Mouse (Mus musculus) adrenal gland, adult 8-10 months (tissue): ENCODE measurements around the gene Gm28053. TPM values are rescaled to one million over a fixed set of nuclear protein-coding genes. Genes with fewer than 3 reads are reported as not detected.
A peak's percentile ranks its signal among the peaks of the same experiment; 100 is the strongest.

Experiments
- DNase-seq: peaks from one replicate; pipeline ENCODE4 v3.0.0; 2022
- total RNA-seq, 4 experiments: library from RNA; stranded (reverse); gene quantifications; 2 replicates each; pipeline ENCODE4 v1.2.4; 2022

Gene Gm28053
- total RNA-seq, 4 experiments from 2014 or later = 1.9 to 6.3 (median 3.6) TPM

DNA sequence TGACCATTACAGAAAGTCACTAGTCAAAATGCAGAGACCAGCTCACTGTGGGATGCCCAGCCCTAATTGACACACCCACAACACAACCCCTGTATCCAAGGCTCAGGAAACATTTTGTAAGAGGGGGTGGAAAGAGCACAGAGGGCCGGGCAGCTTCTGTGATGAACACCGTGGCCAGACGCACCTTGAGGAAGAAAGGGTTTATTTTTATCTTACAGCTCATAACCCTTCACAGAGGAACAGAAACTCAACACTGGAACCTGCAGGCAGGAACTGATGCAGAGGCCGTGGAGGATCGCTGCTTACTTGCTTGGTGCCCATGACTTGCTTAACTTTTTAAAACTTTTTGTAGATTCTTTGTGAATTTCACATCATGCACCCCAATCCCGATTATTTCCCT, 25.4 kb upstream of the Gm28053 start:
- DNase-seq = no peak

DNA sequence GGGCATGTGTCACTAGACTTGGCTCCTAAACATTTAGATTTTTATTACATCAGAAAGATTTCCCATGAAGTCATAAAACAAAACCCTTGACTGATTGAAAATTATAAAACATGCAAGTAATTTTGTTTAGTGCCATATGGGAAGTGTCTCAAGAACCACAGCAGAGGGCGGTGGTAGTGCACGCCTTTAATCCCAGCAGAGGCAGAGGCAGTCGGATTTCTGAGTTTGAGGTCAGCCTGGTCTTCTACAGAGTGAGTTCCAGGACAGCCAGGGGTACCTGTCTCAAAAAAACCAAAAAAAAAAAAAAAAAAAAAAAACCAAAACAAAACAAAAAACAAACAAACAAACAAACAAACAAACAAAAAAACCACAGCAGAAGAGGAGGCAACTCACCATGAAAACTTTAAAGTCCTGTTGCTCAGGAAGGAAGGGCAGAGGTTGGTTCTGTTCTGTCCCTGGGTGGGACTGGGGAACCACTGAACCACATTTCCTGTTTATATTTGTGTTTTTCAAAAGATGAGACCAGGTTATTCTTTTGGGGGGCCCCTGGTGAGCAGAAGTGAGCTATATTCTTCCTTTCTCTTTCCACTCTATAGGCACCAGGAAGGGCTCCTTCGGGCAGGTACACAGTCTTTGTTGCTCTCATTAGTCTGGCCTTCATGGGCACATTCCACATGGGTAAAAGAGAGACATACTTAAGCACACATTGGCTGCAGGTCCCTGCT, 21.4 kb upstream of the Gm28053 start:
- DNase-seq = no peak

DNA sequence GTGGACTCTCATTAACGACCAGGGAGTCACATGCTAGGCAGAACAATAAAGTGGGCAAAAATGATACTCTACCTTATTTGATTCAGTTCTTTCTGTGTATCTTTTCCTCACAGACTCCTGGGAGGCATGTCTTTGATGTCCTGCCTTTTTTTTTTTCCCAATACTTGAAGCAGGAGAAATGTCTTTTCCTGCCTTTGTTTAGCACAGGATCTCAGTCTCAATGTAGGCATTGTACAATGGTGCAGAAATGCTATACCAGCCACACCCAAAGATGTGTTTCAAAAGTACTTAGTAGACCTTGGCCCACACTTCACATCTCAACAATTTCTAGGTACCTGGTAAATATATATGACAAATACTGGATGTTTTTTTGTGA, 20.9 kb upstream of the Gm28053 start:
- DNase-seq = no peak

DNA sequence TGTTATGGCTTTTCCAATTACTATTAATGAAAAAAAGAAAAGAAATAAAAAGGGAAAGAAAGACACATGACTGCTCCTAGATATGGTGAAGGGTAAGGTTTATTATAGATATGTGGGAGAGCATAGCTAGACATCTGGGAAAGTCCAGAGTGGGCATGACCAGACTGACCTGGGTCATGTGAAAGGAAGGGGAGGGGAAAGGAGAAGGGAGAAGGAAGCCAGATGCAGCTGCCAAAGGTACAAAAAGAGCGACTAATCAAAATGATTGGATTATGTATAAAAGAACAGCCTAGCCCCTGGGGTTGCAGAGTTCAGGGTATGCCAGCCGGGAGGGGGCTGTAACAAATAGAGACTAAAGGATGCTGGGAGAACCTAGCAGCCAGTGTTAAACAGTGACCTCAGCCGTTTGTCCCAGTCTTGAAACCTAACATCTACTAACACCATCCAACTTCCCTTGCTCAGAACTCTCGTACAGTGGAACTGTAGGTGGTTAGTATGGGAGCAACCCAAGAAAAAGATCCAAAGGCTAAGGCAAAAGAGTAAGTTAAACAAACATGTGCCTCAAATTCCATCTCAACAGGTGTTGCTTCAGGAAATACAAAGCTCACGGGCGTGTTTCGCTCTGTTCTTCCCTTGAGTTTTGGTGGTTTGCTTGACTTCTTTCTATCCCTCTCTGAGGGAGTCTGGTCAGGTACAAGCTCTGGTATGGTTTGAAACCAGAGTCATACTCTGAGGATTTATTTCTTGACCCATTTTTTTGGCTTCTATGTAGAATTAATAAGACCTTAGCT, 20.1 kb upstream of the Gm28053 start:
- no peak for DNase-seq

DNA sequence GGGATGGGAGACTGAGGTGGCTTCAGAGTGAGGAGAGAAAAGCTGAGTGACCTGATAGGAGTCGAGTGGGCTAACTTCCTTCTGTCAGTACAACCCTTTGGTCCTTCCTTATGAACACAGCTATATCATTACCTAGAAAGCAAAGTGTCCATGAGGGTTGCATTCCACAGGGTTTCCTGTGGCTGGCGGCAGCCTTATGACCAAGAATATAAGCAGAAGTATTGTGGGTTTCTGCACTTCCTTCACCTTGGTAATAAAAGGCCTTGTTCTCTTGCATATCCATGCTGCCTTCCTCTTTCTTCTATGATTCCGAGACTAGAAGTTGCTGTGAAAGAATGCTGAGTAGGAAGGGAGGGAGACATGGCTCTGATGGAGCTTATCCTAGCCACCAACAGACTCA, 19.5 kb upstream of the Gm28053 start:
- no peak for DNase-seq

DNA sequence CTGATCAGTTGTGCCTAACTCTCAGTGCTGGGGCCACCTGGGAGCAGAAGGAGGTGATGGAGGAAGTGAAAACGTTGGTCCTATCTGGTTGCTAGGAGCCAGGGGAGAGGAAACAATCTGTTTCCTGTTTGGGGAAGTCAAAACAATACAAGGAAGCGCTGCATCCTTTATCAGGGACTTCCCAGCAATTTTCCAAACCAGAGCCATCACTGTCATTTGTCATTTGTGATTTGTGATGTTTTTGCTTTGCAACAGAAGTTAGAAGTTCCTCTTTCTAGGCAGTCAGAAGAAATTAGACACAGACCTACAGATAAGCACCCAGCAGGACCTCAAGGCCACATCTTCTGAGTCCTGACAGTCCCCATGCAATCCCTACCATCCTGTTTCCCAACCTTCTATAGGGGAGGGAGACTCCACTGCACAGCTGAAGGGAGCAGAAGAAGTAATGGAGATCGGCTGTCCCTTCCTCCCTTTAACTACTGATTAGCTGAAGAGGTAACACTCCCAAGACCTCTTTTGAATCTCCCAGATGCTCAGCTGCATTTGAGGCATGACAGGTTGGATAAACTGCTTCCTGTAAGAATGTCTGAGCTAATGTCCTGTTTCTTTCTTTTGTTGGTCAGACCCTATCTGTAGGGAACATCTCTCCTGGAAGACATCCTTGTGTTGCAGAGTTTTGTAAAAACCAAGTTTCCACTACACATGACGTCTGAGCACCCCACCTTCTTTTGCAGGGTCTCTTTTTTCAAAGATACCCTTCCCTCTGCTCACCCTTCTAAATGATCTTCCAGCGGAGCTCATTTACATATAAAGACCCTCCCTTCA, 17.9 kb upstream of the Gm28053 start:
- DNase-seq = no peak

DNA sequence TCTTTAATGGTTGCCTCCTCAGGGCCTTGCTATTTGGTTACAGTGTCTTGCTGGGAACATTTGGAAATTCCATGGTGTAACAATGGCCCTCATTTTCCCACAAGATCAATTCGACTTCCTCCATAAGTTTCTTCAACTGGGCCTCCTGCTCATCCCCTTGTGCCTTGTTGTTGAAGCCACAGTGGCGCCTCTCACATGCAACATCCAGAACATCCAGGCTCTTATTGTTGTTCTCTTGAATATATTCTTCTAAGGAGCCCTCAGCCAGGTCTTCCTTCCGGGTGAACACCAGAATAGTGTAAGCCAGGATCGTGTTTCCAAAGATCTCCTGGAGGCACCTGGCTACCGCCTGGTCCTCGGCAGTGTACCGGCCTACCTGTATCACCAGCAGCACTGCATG, 16.3 kb upstream of the Gm28053 start:
- DNase-seq = no peak

DNA sequence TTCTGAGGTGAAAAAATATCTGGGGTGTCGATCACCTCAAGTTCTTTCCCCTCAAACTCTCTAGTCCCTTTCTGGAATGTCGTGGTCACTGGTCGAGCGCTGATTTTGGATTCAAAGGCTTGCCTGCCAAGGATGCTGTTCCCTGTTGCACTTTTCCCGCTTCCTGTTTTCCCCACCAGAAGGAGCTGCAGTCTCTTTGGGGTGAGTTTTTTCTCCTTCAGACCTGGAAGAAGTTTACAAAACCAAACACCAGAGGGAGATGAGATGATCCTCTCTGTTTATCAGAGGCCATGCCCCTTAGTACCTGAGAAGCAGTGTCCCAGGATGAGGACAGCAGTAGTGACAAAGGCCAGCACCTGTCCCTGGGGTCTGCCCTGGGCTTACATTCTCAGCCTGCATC, 15.8 kb upstream of the Gm28053 start:
- no peak for DNase-seq

DNA sequence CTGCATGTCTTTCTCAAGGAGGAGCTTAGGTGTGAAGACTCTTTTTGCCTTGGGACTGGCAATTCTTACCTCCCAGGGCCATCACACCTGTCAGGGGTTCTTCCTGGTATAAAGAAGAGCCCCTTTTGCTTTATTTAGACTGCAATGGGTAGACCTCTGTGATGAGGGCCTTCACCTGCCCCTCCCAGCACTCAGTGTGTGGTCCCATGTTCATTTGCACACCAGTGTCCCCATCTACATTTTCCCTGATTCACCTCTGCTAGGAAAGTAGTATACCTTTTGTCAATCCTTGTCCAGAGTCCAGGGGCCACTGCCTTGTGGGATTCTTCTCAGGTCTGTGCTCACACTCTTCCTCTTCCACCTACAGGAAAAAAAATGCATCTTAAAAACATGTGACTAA, 14.3 kb upstream of the Gm28053 start:
- DNase-seq = no peak

DNA sequence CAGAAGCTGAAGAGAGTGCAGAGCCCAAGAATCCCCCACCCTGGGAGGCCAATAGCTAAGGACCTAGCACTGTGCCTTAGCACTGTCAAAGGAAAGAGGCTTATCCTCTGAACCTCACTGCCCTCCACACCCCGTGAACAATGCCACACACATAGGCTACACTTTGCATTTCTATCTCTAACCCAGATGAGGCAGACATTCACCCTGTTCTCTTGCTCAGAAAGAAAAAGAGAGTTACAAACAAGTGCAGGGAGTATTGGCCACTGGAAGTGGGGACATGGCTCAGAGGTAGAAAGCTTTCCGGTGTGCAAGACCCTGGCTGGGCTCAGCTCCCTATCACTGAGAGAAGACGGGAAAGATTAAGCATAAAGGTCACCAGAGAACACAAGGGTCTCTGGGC, 12.3 kb upstream of the Gm28053 start:
- DNase-seq = no peak

DNA sequence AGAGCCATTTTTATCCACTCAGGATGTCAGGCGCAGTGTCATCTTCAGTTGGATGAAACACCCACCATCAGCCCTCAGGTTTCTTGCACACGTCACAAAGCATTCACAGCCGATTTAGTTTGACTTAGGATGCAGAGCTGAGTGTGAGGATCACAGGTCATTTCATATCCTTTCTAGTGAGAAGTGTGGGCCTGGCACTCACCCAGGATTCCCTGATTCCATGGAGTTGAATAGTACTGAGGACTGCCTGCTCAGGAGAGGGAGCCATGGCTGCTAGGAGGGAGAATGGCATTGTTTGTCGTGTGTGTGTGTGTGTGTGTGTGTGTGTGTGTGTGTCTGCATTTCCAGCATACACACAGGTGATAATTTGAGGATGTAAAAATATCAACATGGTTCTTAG, 1.9 kb downstream of the Gm28053 start:
- DNase-seq = no peak

DNA sequence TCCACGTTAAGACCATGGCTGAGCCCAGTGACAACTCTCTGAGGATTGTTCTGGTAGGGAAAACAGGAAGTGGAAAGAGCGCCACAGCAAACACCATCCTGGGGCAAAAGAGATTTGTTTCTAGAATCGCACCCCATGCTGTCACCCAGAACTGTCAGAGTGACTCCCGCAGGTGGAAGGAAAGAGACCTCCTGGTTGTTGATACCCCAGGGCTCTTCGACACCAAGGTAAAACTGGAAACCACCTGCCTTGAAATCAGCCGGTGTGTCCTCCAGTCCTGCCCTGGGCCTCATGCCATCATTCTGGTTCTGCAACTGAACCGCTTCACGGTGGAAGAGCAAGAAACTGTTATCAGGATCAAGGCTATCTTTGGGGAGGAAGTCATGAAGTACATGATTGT, 5.1 kb downstream of the Gm28053 start:
- DNase-seq = no peak

DNA sequence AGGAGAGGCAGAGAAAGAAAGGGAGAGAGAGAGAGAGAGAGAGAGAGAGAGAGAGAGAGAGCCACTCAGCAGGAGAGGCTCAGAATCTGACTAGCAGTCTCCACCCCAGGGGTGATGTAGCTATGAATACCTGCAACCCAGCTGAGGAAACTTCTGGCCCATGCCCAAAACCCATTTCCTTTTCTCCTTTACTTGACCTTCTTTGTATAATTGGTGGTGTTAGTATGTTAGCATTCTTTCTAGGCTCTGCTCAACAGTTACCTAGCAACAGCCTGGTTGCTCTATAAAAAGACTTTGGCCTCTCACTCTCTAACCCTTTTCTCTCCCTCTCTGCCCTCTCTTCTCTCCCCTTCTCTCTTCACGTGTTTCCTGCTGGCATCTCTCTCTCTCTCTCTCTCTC, 7.1 kb downstream of the Gm28053 start:
- peak; percentile 42 for DNase-seq

DNA sequence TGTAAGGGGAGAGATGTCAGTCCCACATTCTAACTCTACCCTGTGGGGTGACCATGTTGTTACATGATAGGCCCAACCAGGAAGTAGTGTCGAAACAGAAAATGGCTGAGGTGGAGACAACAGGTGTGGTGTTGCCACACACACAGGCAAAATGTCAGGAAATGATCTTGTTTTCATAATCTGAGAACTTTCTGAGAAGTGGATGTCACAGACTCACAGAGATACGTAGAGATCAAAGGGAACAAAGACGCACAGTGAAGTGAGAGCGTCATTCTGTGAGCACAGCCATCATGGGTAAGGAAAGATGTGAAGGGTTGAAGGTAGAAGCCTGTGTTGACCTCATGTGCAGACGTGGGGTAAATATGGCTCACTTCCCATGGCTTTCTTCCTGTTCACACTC, 9.4 kb downstream of the Gm28053 start:
- DNase-seq = no peak

DNA sequence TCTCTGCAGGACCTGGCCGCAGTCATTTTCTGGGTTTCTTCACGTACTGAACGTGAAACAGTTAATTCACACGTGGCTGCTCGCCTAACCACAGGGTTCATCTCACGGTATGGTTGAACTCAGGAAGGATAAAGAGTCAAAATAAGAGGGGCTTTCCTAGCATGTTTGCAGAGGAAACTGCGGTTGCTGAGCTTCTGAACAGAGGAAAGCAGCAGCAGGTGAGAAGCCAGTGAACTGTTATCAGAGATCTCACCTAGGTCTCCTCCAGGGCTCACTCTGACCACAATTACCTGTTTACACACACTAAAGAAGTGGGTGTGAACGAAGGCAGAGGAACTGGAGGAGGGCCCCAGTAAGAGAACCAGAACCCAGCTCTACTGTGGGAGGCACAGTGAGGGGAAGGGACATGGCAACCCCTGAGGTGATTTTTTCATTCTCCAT, 14.5 kb downstream of the Gm28053 start:
- DNase-seq = no peak

DNA sequence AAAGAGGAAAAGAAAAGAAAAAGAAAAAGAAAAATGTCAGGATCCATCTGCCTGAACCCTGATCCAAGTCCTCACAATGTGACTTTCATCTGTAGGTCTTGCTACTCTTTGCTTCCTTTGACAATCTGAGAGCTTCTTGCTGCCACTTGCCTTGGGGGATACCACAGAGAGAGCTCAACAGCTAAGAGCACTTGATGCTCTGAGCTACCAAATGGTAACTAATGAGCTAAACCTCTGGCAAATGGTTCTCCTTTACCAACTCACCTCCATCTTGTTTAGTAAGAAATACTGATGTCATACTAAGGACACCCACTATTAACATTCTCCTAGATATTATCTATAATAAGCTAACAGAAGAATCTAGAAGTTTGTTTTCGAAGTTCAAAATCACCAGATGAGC, 15.3 kb downstream of the Gm28053 start:
- no peak for DNase-seq

DNA sequence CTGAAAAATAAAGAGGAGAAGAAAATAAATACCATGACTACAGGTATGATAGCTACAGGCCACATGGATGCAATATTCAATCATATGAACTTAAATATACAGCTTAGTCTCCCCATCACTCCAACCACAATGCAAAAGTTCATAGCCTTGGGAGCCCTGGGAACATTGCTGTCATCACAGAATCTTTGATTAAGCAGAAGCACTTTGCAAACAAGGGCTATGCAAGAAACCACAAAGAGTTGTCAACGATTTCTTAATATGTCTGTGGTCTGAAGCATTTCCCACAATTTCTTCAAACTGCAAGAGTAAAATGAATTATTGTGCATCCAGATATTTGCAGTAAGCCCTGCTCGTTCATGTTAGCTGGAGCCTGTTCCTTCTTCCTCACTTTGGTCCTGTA, 18.6 kb downstream of the Gm28053 start:
- DNase-seq = no peak

DNA sequence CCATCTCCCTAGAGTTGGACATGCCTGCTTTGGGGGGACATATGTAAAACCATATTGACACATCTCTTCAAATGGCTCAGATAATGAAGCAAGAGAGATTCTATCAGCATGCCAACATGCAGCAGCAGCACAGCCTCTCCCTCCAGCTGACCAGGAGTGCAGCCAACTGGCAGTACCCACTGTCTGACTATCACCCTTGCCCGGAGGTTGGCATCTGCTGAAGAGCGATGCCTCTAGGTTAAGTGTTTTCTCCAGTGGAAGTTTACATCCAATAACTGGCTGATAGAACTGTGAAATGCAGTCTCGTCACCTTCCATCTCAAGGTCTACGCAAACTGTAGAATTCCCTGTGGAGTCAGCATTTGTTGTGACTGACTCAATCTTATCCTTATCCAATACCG, 19.3 kb downstream of the Gm28053 start:
- DNase-seq = no peak

DNA sequence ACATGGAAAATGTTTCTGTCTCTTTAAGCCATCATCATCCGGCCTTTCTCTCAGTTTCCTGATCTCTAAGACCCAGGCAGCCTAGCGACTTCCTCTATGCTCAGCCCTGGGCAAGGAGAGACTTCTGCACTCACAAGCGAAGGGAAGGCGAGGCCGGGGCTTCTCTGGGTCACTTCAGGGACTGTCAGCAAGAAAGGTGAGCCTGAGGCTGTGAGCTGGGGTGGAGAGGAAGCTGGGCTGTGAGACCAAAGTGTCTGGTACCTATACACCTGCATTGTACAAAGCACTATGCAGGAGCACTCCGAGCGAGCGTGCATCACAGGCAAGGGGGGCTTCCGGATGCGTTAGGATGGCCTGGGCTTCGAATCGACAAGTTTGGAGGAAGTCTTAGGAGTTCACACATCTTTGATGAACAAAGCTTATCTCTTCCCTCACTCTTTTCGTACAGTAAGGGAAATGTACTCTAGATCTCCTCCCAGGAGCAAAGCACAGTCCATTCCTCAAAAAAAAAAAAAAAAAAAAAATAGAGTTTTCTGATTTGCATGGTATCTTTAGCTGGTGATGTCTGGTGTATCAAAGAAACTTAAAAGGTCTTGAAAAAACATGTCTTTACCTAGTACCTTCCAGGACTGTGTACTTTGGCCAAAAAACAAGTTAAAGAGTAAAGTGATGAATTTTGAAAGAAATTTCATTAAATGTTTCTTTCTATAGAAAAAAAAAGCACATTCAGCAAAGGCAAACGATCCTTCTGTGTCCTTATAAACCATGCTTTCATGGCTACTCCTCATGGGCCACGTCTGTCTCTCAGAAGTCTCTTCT, 20.8 kb downstream of the Gm28053 start, which contains the start of gene Gimap1:
Gene Gimap1, plus strand, starts transcription at position 94 of the 819 bp plus-strand sequence.
- no peak for DNase-seq

DNA sequence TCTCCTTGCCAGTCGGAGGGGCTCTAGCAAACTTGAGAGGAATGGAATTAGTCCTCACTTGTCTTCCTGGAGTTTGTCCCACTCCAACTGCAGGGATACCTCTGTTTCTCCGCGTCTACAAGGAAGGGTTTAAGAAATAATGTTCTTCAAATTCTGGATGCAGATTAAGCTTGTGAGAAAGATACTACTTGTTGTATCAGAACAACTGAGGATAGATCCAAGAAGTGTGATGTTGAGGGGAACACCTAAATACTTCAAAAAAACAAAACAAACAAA, 21.3 kb downstream of the Gm28053 start:
- DNase-seq = no peak

DNA sequence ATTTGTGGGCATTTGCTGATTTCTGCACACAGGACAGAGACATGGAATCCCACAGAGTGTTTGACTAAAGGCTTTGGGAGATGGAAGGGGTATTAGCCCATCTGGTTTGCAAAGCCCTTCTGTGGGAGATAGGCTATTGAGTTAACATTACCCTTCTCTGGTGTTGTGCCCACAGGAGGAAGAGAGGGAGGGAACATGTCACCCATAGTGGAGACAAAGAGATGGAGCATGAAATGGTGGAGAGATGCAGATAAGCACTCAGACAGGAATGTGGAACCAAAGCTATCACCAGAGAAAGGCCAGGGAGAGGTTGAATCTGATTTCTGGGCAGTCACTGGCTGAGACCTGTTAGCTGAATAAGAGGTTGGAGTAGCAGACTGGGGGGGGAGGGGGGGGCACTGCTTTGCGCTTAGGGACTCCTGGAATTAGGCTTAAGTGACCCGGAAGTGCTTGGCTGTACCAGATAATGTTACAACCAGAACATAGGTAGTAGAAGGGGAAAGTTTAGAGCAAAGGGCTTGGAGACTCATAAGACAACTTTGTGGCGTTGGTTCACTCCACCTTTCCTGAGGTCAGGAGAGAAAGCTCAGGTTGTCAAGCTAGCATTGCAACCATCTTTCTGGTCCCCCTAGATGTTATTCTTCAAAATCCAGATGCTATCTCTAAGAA, 22.2 kb downstream of the Gm28053 start:
- DNase-seq = no peak

DNA sequence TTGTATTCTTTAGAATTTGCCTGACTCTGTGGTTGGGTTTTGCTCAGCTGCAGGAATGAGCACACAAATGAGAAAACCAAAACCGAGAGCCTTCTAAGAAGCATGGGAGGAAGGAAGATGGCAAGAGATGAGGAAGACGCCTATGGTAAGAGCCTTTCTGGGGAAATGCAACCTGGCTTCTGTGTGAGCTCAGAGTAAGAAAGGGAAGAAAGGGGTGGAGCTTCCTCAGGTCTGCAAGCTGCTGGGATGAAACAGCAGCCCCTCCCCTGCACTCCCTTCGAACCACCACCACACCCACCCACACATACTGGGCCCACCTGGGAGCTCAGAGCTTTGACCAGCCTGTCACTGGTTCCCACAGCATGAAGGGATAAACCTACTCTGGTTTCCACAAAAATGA, 22.9 kb downstream of the Gm28053 start:
- no peak for DNase-seq
